Mouse (Mus musculus): Measurements from ENCODE around the gene Cpa2.

Gene Cpa2

GRCm38 (mm10) chr6:30547656-30548306 lies 6.4 kb downstream of the Cpa2 start:
- no peak for DNase-seq (ENCODE audit: low spot score)

GRCm38 (mm10) chr6:30549231-30549761 lies 7.9 kb downstream of the Cpa2 start:
- no peak for DNase-seq (ENCODE audit: low spot score)

GRCm38 (mm10) chr6:30550496-30551192 lies 9.3 kb downstream of the Cpa2 start:
- DNase-seq (ENCODE audit: low spot score): no peak

GRCm38 (mm10) chr6:30551193-30551515 lies 9.8 kb downstream of the Cpa2 start:
- DNase-seq (ENCODE audit: low spot score): no peak

- peak; percentile 36 for DNase-seq (ENCODE audit: low spot score)
Measured at GRCm38 (mm10) chr6:30551644-30552580, 10.5 kb downstream of the Cpa2 start.

GRCm38 (mm10) chr6:30552628-30553027 lies 11.2 kb downstream of the Cpa2 start:
- no peak for DNase-seq (ENCODE audit: low spot score)

GRCm38 (mm10) chr6:30553381-30554010 lies 12.1 kb downstream of the Cpa2 start:
- DNase-seq (ENCODE audit: low spot score): no peak

- DNase-seq (ENCODE audit: low spot score): no peak
Measured at GRCm38 (mm10) chr6:30554092-30554491, 12.7 kb downstream of the Cpa2 start.

GRCm38 (mm10) chr6:30554621-30555170 lies 13.3 kb downstream of the Cpa2 start:
- no peak for DNase-seq (ENCODE audit: low spot score)

- DNase-seq (ENCODE audit: low spot score): no peak
Measured at GRCm38 (mm10) chr6:30556080-30556479, 14.7 kb downstream of the Cpa2 start.

GRCm38 (mm10) chr6:30559726-30560125 lies 18.3 kb downstream of the Cpa2 start:
- DNase-seq (ENCODE audit: low spot score): no peak

GRCm38 (mm10) chr6:30562132-30562531 lies 20.8 kb downstream of the Cpa2 start:
- no peak for DNase-seq (ENCODE audit: low spot score)

- no peak for DNase-seq (ENCODE audit: low spot score)
Measured at GRCm38 (mm10) chr6:30563575-30563974, 22.2 kb downstream of the Cpa2 start.

- no peak for DNase-seq (ENCODE audit: low spot score)
Measured at GRCm38 (mm10) chr6:30564051-30564450, 22.7 kb downstream of the Cpa2 start.

- DNase-seq (ENCODE audit: low spot score): no peak
Measured at GRCm38 (mm10) chr6:30568069-30568468, 26.7 kb downstream of the Cpa2 start, which contains the start of gene Cpa4. Gene Cpa4, plus strand, starts transcription at chr6:30568369.

GRCm38 (mm10) chr6:30569331-30569730 lies 27.9 kb downstream of the Cpa2 start:
- DNase-seq (ENCODE audit: low spot score): no peak

GRCm38 (mm10) chr6:30570012-30570411 lies 28.6 kb downstream of the Cpa2 start:
- no peak for DNase-seq (ENCODE audit: low spot score)

- peak; percentile 68 for DNase-seq (ENCODE audit: low spot score)
Measured at GRCm38 (mm10) chr6:30572456-30573311, 31.3 kb downstream of the Cpa2 start.

GRCm38 (mm10) chr6:30573380-30573779 lies 32.0 kb downstream of the Cpa2 start:
- no peak for DNase-seq (ENCODE audit: low spot score)

GRCm38 (mm10) chr6:30574945-30575344 lies 33.6 kb downstream of the Cpa2 start:
- DNase-seq (ENCODE audit: low spot score): no peak
